Mouse (Mus musculus): ENCODE results near the gene Cfap74.

Gene Cfap74

GRCm38 (mm10) chr4:155409058-155409776 is at the start of gene Cfap74:
TSS of gene Cfap74 (plus strand) at chr4:155409190.
- peak; percentile 79 for DNase-seq (ENCODE audit: low spot score)

- no peak for DNase-seq (ENCODE audit: low spot score)
These were observed 49.2 kb upstream of the Cfap74 start for GRCm38 (mm10) chr4:155359560-155360464.

- DNase-seq (ENCODE audit: low spot score), result no peak
These were observed 48.1 kb upstream of the Cfap74 start for GRCm38 (mm10) chr4:155360856-155361255.

- DNase-seq (ENCODE audit: low spot score), result peak; percentile 72
These were observed 47.6 kb upstream of the Cfap74 start, which contains the start of gene Prkcz for GRCm38 (mm10) chr4:155361303-155361791. TSS of gene Prkcz (minus strand) at chr4:155361361.

DNA sequence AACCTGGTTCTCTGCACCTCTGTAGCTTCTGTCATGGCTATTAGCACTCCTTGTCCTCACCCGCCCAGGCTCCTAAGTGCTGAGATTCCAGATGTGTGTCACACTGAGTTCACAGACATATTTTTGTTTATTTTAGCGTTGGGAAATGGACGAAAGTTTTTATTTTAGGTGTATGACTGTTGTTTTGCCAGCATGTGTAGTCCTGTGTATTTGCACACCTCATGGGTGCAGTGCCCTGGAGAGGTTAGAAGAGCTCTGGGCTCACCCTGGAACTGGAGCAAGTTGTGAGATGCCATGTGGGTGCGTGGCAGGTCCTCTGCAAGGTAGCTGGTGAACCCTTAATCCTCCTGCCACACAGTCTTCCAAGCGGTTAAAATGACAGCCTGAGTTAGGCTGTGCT is 46.5 kb upstream of the Cfap74 start:
- no peak for DNase-seq (ENCODE audit: low spot score)

DNA sequence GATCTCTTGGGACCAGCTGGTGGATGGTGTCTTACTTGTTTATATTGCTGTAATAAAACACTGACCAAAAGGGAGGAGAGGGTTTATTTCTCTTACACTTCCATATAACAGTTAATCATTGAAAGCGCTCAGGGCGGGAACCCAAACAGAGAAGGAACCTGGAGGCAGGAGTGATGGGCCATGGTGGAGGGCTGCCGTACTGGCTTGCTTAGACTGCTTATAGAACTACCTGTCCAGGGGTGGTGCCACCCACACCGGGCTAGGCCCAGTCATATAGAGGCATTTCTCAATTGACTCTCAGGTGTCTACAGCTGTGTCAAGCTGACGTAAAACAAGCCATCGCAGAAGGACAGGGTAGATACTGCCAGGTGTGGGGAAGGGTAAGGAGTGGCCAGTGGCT is 42.2 kb upstream of the Cfap74 start:
- DNase-seq (ENCODE audit: low spot score), result no peak

GRCm38 (mm10) chr4:155367739-155368138 is 41.3 kb upstream of the Cfap74 start:
- no peak for DNase-seq (ENCODE audit: low spot score)

- DNase-seq (ENCODE audit: low spot score), result peak; percentile 94
These were observed 40.3 kb upstream of the Cfap74 start for GRCm38 (mm10) chr4:155368684-155369083.

- DNase-seq (ENCODE audit: low spot score), result no peak
These were observed 38.0 kb upstream of the Cfap74 start for GRCm38 (mm10) chr4:155370737-155371715.

DNA sequence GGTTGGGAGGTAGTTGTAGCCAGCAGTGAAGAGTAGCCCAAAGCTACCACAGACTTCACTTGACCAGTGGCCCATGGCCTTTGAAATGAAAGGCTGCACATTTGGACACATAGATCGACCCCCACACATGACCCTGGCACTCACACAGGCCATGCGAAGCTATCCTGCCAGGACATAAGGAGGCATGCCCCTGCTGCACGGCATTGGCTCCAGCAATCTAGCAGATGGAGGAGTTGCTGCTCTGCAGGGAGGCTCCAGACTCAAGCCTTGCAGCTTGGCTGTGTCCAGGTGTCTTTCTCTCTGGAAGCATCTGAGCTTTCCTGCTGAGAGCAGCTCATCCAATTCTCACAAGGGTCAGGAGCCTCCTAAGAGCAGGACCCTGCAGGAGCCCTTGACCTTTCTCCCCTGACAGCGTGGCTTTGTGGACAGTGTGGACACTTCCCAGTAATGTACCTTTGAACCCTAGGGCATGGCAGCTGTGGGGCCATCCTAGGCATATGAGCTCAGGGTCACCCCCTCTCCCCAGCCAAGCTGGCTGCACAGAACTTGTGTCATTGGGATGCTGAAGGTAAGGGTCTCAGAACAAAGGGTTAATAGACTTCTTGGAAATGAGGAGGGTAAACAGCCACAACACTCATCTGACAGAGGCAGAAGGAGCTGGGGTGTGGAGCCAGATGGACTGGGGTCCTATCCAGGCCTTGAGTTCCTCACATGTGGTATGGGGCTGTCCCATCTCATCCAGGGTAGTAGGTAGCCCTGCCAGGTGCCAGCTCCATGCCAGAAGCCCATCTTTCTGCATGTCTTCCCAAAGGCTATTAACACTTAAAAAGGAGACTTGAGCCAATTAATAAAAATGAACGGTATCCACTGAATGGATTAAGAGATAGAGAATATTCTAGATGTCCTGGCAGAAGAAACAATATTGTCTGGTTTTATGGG is 36.9 kb upstream of the Cfap74 start:
- no peak for DNase-seq (ENCODE audit: low spot score)

DNA sequence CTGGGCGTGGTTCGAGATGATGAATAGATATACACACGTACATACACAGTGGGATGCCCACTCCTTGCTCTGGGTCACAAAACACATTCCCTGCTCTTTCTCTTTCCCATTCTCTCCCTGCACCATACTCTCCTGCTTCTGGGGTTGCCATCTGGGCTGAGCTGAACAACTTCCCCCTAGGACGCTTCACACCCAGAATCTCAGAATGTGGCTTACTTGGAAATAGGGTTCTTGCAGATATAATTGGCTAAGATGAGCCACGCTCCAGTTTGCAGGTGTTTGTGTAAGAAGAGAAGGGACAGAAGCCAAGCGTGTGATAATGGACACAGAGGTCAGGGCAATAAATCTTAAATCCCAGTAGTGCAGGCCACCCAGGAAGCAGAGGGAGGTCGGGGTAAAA is 27.0 kb upstream of the Cfap74 start:
- no peak for DNase-seq (ENCODE audit: low spot score)

GRCm38 (mm10) chr4:155382752-155383151 is 26.2 kb upstream of the Cfap74 start:
- no peak for DNase-seq (ENCODE audit: low spot score)

DNA sequence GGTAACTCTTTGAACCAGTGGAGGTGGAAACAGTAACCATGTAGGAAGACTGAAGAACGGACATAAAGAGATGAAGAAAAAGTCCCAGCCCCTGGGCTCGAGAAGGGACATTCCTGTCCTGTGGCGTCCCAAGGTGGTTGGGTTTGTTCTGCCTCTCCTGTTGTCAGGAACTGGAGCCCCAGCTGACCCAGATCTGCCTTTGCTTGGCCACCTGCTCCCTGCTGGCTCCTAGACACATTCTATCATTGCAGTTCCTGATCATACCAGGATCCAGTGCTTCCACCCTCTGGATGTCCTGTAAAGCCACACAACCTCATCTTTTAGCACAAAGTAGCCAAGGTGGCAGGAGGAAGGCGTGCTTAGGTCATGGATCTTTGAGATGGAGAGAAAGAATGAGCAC is 25.7 kb upstream of the Cfap74 start:
- no peak for DNase-seq (ENCODE audit: low spot score)

DNA sequence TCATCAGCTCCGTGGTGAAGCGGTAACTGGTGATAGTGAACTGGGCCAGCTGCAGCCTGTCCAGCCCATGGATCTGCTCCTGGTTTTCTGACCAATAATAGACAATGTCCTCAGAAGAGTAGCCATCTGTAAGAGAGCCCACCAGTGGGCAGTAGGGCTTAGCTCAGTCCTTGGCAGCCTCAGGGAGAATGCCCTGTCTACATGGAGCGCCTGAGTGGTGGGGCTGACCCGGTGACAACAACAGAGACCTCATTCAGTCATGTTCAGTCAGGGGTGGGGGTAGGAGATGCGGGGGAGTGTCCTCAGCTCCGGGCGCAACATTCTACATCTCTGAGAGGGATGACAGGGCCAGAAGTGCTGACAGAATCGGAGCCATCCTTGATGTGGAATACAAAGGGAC is 21.8 kb upstream of the Cfap74 start:
- no peak for DNase-seq (ENCODE audit: low spot score)

GRCm38 (mm10) chr4:155395471-155395870 is 13.5 kb upstream of the Cfap74 start:
- DNase-seq (ENCODE audit: low spot score), result no peak

DNA sequence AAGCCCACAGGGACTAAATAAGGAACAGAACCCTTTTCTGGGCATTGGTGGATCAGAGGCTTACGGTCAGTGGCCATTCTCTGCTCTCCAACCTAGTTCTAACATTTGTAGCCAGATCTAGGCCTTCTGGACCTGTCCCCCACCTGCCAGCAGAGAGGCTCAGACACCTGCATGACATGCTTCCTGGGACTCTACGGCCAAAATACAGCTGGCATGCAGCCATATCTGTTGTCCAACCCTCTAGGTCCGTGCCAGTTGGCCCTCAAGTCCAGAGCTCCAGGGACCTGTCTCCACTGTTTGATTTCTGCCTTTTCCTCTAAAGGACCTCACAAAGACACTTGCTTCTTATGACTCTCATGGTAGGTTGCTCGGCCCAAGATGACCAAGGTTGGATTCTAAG is 12.2 kb upstream of the Cfap74 start:
- no peak for DNase-seq (ENCODE audit: low spot score)

DNA sequence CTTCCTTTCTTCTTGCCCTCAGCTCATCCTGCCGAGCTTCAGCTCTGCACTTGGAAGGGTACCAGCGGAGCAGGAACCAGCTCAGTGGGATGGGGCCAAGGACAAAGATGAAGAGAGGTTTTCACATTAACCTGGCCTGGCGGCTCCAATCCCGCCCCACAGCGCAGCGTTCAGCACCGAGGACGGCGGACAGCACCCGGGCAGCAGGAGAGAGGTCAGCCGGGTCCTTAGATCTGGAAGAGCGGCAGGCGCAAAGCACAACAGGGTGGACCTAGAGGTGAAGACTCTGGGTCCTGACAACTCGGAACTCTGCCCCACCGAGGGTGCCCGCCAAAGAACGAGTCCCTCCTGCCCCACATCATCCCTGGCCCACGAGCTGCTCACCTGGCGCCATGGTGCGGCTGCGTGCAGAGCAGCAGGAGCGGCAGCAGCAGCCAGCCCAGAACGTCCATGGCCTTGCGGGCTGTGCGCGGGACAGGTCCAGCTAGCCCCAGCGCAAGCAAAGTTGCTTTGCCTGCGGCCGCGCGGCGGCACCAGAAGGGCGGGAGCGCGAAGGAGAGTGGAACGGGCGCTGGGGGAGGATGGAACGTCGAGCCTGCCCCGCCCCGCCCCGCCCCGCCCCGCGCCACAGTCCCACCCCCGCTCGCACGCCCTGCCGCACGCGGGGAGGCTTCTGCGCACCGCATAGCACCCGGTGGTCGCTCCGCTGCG is 11.3 kb upstream of the Cfap74 start, which contains the start of gene Gabrd:
Gene Gabrd, minus strand, starts transcription at position 602 of the 711 bp plus-strand sequence.
- peak; percentile 89 for DNase-seq (ENCODE audit: low spot score)

DNA sequence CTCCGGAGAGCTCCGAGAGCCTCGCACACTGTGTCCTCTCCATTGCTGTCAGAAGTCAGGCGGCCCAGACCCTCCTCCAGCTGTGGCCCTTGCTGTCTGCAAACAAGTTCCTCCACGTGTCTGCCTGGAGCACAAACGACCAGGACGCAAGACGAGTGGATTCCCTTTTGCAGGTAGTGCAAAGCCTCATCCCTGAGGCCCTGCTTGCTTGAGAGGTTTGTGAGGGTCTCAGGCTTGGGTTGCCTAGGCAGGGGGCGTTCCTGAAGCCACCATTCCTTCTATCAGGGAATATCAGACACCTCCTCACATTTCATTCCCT is 10.8 kb upstream of the Cfap74 start:
- DNase-seq (ENCODE audit: low spot score), result no peak

DNA sequence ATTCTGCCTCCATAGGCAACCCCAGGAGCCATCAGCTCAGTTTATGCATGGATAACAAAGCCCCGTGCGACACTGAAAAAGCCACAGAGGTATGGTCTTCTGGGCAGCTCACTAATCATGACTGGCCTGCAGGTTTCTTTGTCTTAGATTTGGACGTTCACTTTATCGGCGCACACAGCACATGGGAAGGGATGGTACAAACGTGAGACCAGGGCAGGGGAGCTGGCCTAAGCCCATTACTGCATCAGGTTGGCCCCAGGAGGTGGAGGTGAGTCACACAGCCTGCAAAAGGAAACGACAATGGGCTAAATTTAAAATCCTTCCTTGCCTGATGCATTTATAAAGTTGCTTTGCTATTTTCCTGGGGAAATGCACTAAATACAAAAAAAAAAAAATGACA is 7.9 kb upstream of the Cfap74 start:
- DNase-seq (ENCODE audit: low spot score), result no peak

GRCm38 (mm10) chr4:155402489-155402888 is 6.5 kb upstream of the Cfap74 start:
- no peak for DNase-seq (ENCODE audit: low spot score)

All from testis, postnatal 10 days (tissue).